Mouse (Mus musculus) 3134 (cell line): Measurements from ENCODE around the gene Dennd1c.

Experiments used
- DNase-seq: peaks from one replicate; pipeline ENCODE4 v3.0.0-alpha.2; 2011; ENCODE audit warnings: low spot score; ENCODE audit not compliant: insufficient read length; ENCODE audit errors: extremely low read depth

Dennd1c gene

GRCm38 (mm10) chr17:57096623-57096920, 18.3 kb upstream of the Dennd1c start:
- peak; percentile 72 for DNase-seq

- peak; percentile 39 for DNase-seq
These were observed 17.7 kb upstream of the Dennd1c start for GRCm38 (mm10) chr17:57095855-57096622.

GRCm38 (mm10) chr17:57094222-57094621, 15.9 kb upstream of the Dennd1c start:
- DNase-seq = no peak

- DNase-seq = no peak
These were observed 8.9 kb upstream of the Dennd1c start, which contains the start of gene Tubb4a for GRCm38 (mm10) chr17:57087049-57087832. TSS of gene Tubb4a (minus strand) at chr17:57087782.

GRCm38 (mm10) chr17:57085970-57086757, 7.8 kb upstream of the Dennd1c start:
- no peak for DNase-seq

GRCm38 (mm10) chr17:57082481-57082880, 4.2 kb upstream of the Dennd1c start:
- no peak for DNase-seq

- no peak for DNase-seq
These were observed 3.0 kb upstream of the Dennd1c start for GRCm38 (mm10) chr17:57081234-57081842.

- DNase-seq = no peak
These were observed 1.6 kb upstream of the Dennd1c start for GRCm38 (mm10) chr17:57079919-57080318.

GRCm38 (mm10) chr17:57076916-57077315, 1.4 kb downstream of the Dennd1c start:
- DNase-seq = no peak

GRCm38 (mm10) chr17:57070699-57071098, 7.6 kb downstream of the Dennd1c start:
- DNase-seq = no peak

- no peak for DNase-seq
These were observed 8.0 kb downstream of the Dennd1c start for GRCm38 (mm10) chr17:57070272-57070671.

GRCm38 (mm10) chr17:57066908-57067307, 11.4 kb downstream of the Dennd1c start:
- DNase-seq = no peak

GRCm38 (mm10) chr17:57063031-57063430, 15.3 kb downstream of the Dennd1c start:
- no peak for DNase-seq

- no peak for DNase-seq
These were observed 15.8 kb downstream of the Dennd1c start for GRCm38 (mm10) chr17:57062548-57062947.

- no peak for DNase-seq
These were observed 16.2 kb downstream of the Dennd1c start for GRCm38 (mm10) chr17:57062011-57062521.

- DNase-seq = no peak
These were observed 17.2 kb downstream of the Dennd1c start for GRCm38 (mm10) chr17:57061069-57061468.

- DNase-seq = peak; percentile 92
These were observed 18.0 kb downstream of the Dennd1c start for GRCm38 (mm10) chr17:57060231-57060801.

- no peak for DNase-seq
These were observed 18.8 kb downstream of the Dennd1c start, which contains the start of gene Slc25a23 for GRCm38 (mm10) chr17:57059486-57059977. TSS of gene Slc25a23 (minus strand) at chr17:57059863.

- no peak for DNase-seq
These were observed 19.3 kb downstream of the Dennd1c start, which contains the start of gene Crb3 for GRCm38 (mm10) chr17:57058891-57059485. TSS of gene Crb3 (plus strand) at chr17:57059105.
